ENCODE assay signal across 8 mouse cellular contexts in the genomic region with DNA sequence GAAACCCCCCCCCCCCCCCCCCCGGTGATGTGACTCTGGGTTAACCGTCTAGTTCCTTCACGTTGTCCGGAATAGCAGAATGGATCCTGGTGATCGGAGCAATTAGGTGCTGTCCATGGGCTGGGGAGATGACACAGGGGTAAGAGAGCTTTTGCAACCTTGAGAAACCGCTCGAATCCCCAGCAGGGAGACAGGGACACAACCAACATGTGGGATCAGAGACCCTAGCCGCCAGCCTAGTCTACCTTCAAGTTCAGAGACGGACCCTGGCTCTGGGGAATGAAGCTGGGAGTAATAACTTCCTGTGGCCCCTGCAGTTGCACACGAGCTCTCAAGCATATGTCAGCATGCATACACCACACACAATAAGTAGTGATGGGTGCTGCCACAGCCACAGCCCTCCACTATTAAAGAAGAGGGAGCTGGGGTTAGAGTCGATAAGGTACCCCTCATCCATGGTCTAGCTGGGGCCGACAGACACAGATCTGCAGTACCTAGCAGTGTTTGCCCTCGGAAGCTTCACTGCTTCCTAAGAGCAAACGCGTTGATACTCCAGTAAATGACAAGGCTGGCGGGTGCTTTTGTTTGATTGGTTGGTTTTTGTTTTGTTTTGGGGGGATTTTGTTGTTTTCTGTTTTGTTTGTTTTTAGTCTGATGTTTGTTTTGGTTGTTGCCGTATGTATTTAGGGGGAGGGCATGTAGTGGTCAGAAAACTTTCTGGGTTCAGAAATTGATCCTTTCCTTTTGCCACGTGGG. TPM values are rescaled to one million over a fixed set of nuclear protein-coding genes. Genes with fewer than 3 reads are reported as not detected.
DNase-seq lines count a peak whose midpoint lies in the region; ATAC-seq and TF ChIP-seq lines count a peak whose summit lies in the region.

No protein-coding gene starts in this region.

- peak overlapping the region; percentile 75 to 92 for H3K4me3 ChIP-seq in MEL (ENCODE audit: control insufficient read depth in 1 of 2, insufficient read depth in 1 of 2, low read depth in 2 of 2, low read length in 2 of 2)
- H3K4me3 ChIP-seq in embryonic facial prominence, embryonic 15.5 days (replicated peaks), result peak overlapping the region; percentile 70
- peak overlapping the region; percentile 60 for H3K4me3 ChIP-seq in limb, embryonic 13.5 days

- H3K9ac ChIP-seq in MEL (ENCODE audit: control insufficient read depth, low read depth, low read length, poor library complexity, severe bottlenecking), result peak overlapping the region; percentile 91
- H3K9ac ChIP-seq in embryonic facial prominence, embryonic 15.5 days, result peak overlapping the region; percentile 53
- peak overlapping the region; percentile 74 for H3K9ac ChIP-seq in limb, embryonic 13.5 days

- TF ChIP-seq RAD21 in MEL (IDR thresholded peaks at IDR 0.05; ENCODE audit: low read depth, low read length), result no peak

- H3K9me3 ChIP-seq in MEL (replicated peaks; ENCODE audit: insufficient read depth, low read length), result no peaks in the 10 kb centered on the region
- no peaks in the 10 kb centered on the region for H3K9me3 ChIP-seq in embryonic facial prominence, embryonic 15.5 days (replicated peaks)
- no peaks in the 10 kb centered on the region for H3K9me3 ChIP-seq in limb, embryonic 13.5 days

- peaks cover 2 to 3% of the 10 kb centered on the region in 2 experiments; a peak in 2 of 4 replicates for H3K4me1 ChIP-seq in MEL (ENCODE audit: control insufficient read depth in 1 of 2, insufficient read depth in 2 of 2, low read length in 2 of 2)
- peaks cover 5% of the 10 kb centered on the region for H3K4me1 ChIP-seq in embryonic facial prominence, embryonic 15.5 days
- peaks cover 6% of the 10 kb centered on the region for H3K4me1 ChIP-seq in limb, embryonic 13.5 days

- H3K79me2 ChIP-seq in MEL (ENCODE audit: control insufficient read depth, insufficient read depth, low read length, poor library complexity), result peaks cover 11% of the 10 kb centered on the region

- WGBS in embryonic facial prominence, embryonic 15.5 days, result 19% methylated on average over 18 of the region's 18 CpGs
- 21% methylated on average over 18 of the region's 18 CpGs for WGBS in limb, embryonic 13.5 days

- ATAC-seq in embryonic facial prominence, embryonic 15.5 days (ENCODE audit: insufficient number of reproducible peaks, low FRiP score, low TSS enrichment, low read depth), result no peak
- ATAC-seq in limb, embryonic 13.5 days (ENCODE audit: low FRiP score, low read depth), result no peak

- TF ChIP-seq POLR2A in MEL (IDR thresholded peaks at IDR 0.05; ENCODE audit: control insufficient read depth in 1 of 2, insufficient read depth in 1 of 2, low read depth in 1 of 2, low read length in 2 of 2, poor library complexity in 1 of 2), result no peak; a peak in 1 of 4 replicates

- TF ChIP-seq CTCF in MEL (IDR thresholded peaks at IDR 0.05 in 2 of 3, conservative IDR thresholded peaks at IDR 0.05 in 1 of 3; ENCODE audit: control insufficient read depth in 1 of 3, insufficient read depth in 1 of 3, low read depth in 2 of 3, low read length in 3 of 3, poor library complexity in 1 of 3, severe bottlenecking in 1 of 3), result no peak

- DNase-seq in kidney, postnatal 4 days, result peak; percentile 15 to 26
- DNase-seq in kidney, postnatal 36 days, result no peak
- peak; percentile 64 for DNase-seq in MEL (ENCODE audit: low read depth, low spot score)
- peak; percentile 12 for DNase-seq in retina, postnatal 1 day
- no peak for DNase-seq in layer of hippocampus, adult 11-12 months (ENCODE audit: low spot score)
- no peak for DNase-seq in ovary, postnatal 36 days (ENCODE audit: low spot score)

- H3K27ac ChIP-seq in MEL (ENCODE audit: control insufficient read depth, low read depth, low read length), result peak overlapping the region; percentile 50
- H3K27ac ChIP-seq in embryonic facial prominence, embryonic 15.5 days (replicated peaks), result 0 out of 2 replicates have a peak overlapping the region, but pooled peaks have one; percentile 66
- no peak overlapping the region for H3K27ac ChIP-seq in limb, embryonic 13.5 days

- H3K27me3 ChIP-seq in MEL (ENCODE audit: control insufficient read depth in 1 of 2, insufficient read depth in 2 of 2, low read length in 2 of 2), result no peaks in the 10 kb centered on the region
- no peaks in the 10 kb centered on the region for H3K27me3 ChIP-seq in embryonic facial prominence, embryonic 15.5 days
- H3K27me3 ChIP-seq in limb, embryonic 13.5 days, result no peaks in the 10 kb centered on the region

- H3K4me2 ChIP-seq in embryonic facial prominence, embryonic 15.5 days (replicated peaks), result peak overlapping the region; percentile 71
- peak overlapping the region; percentile 76 for H3K4me2 ChIP-seq in limb, embryonic 13.5 days (replicated peaks)

- TF ChIP-seq EP300 in MEL (IDR thresholded peaks at IDR 0.05; ENCODE audit: low read depth in 1 of 2, low read length in 2 of 2), result no peak; a peak in 1 of 4 replicates

- no peaks in the 10 kb centered on the region; a peak in 1 of 4 replicates for H3K36me3 ChIP-seq in MEL (ENCODE audit: control insufficient read depth in 1 of 2, insufficient read depth in 2 of 2, low read length in 2 of 2)
- no peaks in the 10 kb centered on the region for H3K36me3 ChIP-seq in embryonic facial prominence, embryonic 15.5 days
- H3K36me3 ChIP-seq in limb, embryonic 13.5 days, result no peaks in the 10 kb centered on the region

TF ChIP-seq in MEL, 35 proteins besides CTCF, POLR2A, EP300 and RAD21:
- TF ChIP-seq SIN3A (IDR thresholded peaks at IDR 0.05; ENCODE audit: low read length), result peak; percentile 64; the same call in 1 of the 2 replicates
- TF ChIP-seq GATA1 (IDR thresholded peaks at IDR 0.05; ENCODE audit: low read depth, low read length), result no peak
- TF ChIP-seq MAZ (IDR thresholded peaks at IDR 0.05; ENCODE audit: low read depth, low read length), result 0 out of 2 replicates have a peak, but pooled peaks have one; percentile 9
- TF ChIP-seq MXI1 (IDR thresholded peaks at IDR 0.05; ENCODE audit: low read depth, low read length), result peak; percentile 34; the same call in 1 of the 2 replicates
- TF ChIP-seq MAX (IDR thresholded peaks at IDR 0.05; ENCODE audit: low read length), result peak; percentile 3; the same call in 1 of the 2 replicates
- TF ChIP-seq MYC (IDR thresholded peaks at IDR 0.05; ENCODE audit: low read depth, low read length), result 0 out of 2 replicates have a peak, but pooled peaks have one; percentile 14
- no peak for TF ChIP-seq ZMIZ1 (IDR thresholded peaks at IDR 0.05; ENCODE audit: low read depth, low read length)
- 0 out of 2 replicates have a peak, but pooled peaks have one; percentile 11 for TF ChIP-seq CHD1 (IDR thresholded peaks at IDR 0.05; ENCODE audit: low read depth, low read length)
- no peak for TF ChIP-seq GABPA (IDR thresholded peaks at IDR 0.05; ENCODE audit: low read depth, low read length)
- peak; percentile 4; the same call in 1 of the 2 replicates for TF ChIP-seq NELFE (IDR thresholded peaks at IDR 0.05; ENCODE audit: low read depth, low read length)
- no peak for TF ChIP-seq JUND (IDR thresholded peaks at IDR 0.05; ENCODE audit: low read depth, low read length)
- TF ChIP-seq ETS1 (IDR thresholded peaks at IDR 0.05; ENCODE audit: low read depth, low read length), result 0 out of 2 replicates have a peak, but pooled peaks have one; percentile 2

RNA-seq across cellular contexts. Expression of gene Ift22, which starts 11.8 kb away (rescaled TPM):
- 15.6 and 19.8 TPM in 2 replicates for total RNA-seq in MEL (2012; rRNA removed)
- polyA plus RNA-seq in MEL (2012; ENCODE audit: insufficient read depth in 1 of 2, insufficient read length in 2 of 2, low read depth in 1 of 2, low replicate concordance in 2 of 2, missing spikeins in 1 of 2), result 10 to 100 TPM in 1 of 2 experiments, not detected in 1; 78.1 TPM
- 76.5 and 104 TPM in 2 replicates for polyA plus RNA-seq in embryonic facial prominence, embryonic 15.5 days (2015; fragmentation: Nextera tagmentation; extraction: Ambion mirVana)
- polyA plus RNA-seq in limb, embryonic 13.5 days (2015; fragmentation: Nextera tagmentation; extraction: Ambion mirVana), result 60.4 and 65.8 TPM in 2 replicates

RNA-seq across cellular contexts. Expression of gene Fis1, which starts 33.4 kb away (rescaled TPM):
- total RNA-seq in MEL (2012; rRNA removed), result 151 and 164 TPM in 2 replicates
- polyA plus RNA-seq in MEL (2012; ENCODE audit: insufficient read depth in 1 of 2, insufficient read length in 2 of 2, low read depth in 1 of 2, low replicate concordance in 2 of 2, missing spikeins in 1 of 2), result 100 to 1,000 TPM in 1 of 2 experiments, not detected in 1; 184 TPM
- polyA plus RNA-seq in embryonic facial prominence, embryonic 15.5 days (2015; fragmentation: Nextera tagmentation; extraction: Ambion mirVana), result 246 and 256 TPM in 2 replicates
- polyA plus RNA-seq in limb, embryonic 13.5 days (2015; fragmentation: Nextera tagmentation; extraction: Ambion mirVana), result 263 and 274 TPM in 2 replicates

RNA-seq across cellular contexts. Expression of gene Col26a1, which starts 36.7 kb away (rescaled TPM):
- not detected in 2 replicates for total RNA-seq in MEL (2012; rRNA removed)
- not detected for polyA plus RNA-seq in MEL (2012; ENCODE audit: insufficient read depth in 1 of 2, insufficient read length in 2 of 2, low read depth in 1 of 2, low replicate concordance in 2 of 2, missing spikeins in 1 of 2)
- polyA plus RNA-seq in embryonic facial prominence, embryonic 15.5 days (2015; fragmentation: Nextera tagmentation; extraction: Ambion mirVana), result 247 and 258 TPM in 2 replicates
- polyA plus RNA-seq in limb, embryonic 13.5 days (2015; fragmentation: Nextera tagmentation; extraction: Ambion mirVana), result 136 and 141 TPM in 2 replicates

RNA-seq across cellular contexts. Expression of gene Cldn15, which starts 46.7 kb away (rescaled TPM):
- 1.0 and 1.2 TPM in 2 replicates for total RNA-seq in MEL (2012; rRNA removed)
- polyA plus RNA-seq in MEL (2012; ENCODE audit: insufficient read depth in 1 of 2, insufficient read length in 2 of 2, low read depth in 1 of 2, low replicate concordance in 2 of 2, missing spikeins in 1 of 2), result 1 to 10 TPM in 1 of 2 experiments, not detected in 1; 2.1 TPM
- 0.11 and 0.14 TPM in 2 replicates for polyA plus RNA-seq in embryonic facial prominence, embryonic 15.5 days (2015; fragmentation: Nextera tagmentation; extraction: Ambion mirVana)
- 0.10 and 0.20 TPM in 2 replicates for polyA plus RNA-seq in limb, embryonic 13.5 days (2015; fragmentation: Nextera tagmentation; extraction: Ambion mirVana)

Comparison
In these comparisons a context has a peak if more than half of its experiments do, and no peak if none do; other contexts are left out.
1. DNase-seq: peak in kidney, postnatal 4 days (2 of 2), MEL (single experiment) and retina, postnatal 1 day (single experiment); none in kidney, postnatal 36 days (0 of 2), layer of hippocampus, adult 11-12 months (single experiment) and ovary, postnatal 36 days (single experiment).
2. RNA of gene Col26a1, which starts 36.7 kb away (polyA plus RNA-seq): 247 to 258 TPM in embryonic facial prominence, embryonic 15.5 days and 136 to 141 TPM in limb, embryonic 13.5 days; not detected in MEL; every median in the first group is over 100 times any median in the second.
3. Peak in every context shown above with its lines, with median percentiles within 50 percentile points of each other: H3K4me3 ChIP-seq and H3K9ac ChIP-seq.